Mouse (Mus musculus) MEL (cell line): ENCODE data around the gene Pdcd2l. TPM values are rescaled to one million over a fixed set of nuclear protein-coding genes. Genes with fewer than 3 reads are reported as not detected.

Experiments used
- DNase-seq: peaks from one replicate; pipeline ENCODE4 v3.0.0; 2011; ENCODE audit warnings: low read depth, low spot score
- H3K27ac ChIP-seq: 2 replicates; pipeline ENCODE4 v1.5.1; 2012; ENCODE audit warnings: low read depth, mild to moderate bottlenecking, control low read depth, low read length, moderate library complexity; ENCODE audit not compliant: control insufficient read depth
- H3K27me3 ChIP-seq, 2 experiments: fragments of 150-350 bp in 1 of 2; sonication (generic) in 1 of 2; 2 replicates each; pipeline ENCODE4 v1.6.1; 2012; ENCODE audit warnings: low read length in 2 of 2, mild to moderate bottlenecking in 2 of 2, improper control_type of control experiment in 1 of 2, moderate library complexity in 1 of 2; ENCODE audit not compliant: insufficient read depth in 2 of 2, control insufficient read depth in 1 of 2
- H3K36me3 ChIP-seq, 2 experiments: 2 replicates each; pipeline ENCODE4 v1.6.1; 2012 to 2014; ENCODE audit warnings: low read length in 2 of 2, improper control_type of control experiment in 1 of 2, inconsistent platforms in 1 of 2, mild to moderate bottlenecking in 1 of 2; ENCODE audit not compliant: insufficient read depth in 2 of 2, control insufficient read depth in 1 of 2
- H3K4me1 ChIP-seq, 2 experiments: fragments of 150-350 bp in 1 of 2; sonication (generic) in 1 of 2; 2 replicates each; pipeline ENCODE4 v1.6.1; 2012; ENCODE audit warnings: low read length in 2 of 2, improper control_type of control experiment in 1 of 2, mild to moderate bottlenecking in 1 of 2; ENCODE audit not compliant: insufficient read depth in 2 of 2, control insufficient read depth in 1 of 2
- H3K4me3 ChIP-seq, 2 experiments: fragments of 150-350 bp in 1 of 2; sonication (generic) in 1 of 2; 2 replicates each; pipeline ENCODE4 v1.5.1; 2012; ENCODE audit warnings: low read depth in 2 of 2, low read length in 2 of 2, mild to moderate bottlenecking in 2 of 2, moderate library complexity in 2 of 2, control low read depth in 1 of 2, improper control_type of control experiment in 1 of 2; ENCODE audit not compliant: control insufficient read depth in 1 of 2, insufficient read depth in 1 of 2
- H3K79me2 ChIP-seq: 2 replicates; pipeline ENCODE4 v1.6.1; 2012; ENCODE audit warnings: mild to moderate bottlenecking, low read length, moderate library complexity; ENCODE audit not compliant: control insufficient read depth, poor library complexity, insufficient read depth
- H3K9ac ChIP-seq: 2 replicates; pipeline ENCODE4 v1.6.1; 2012; ENCODE audit warnings: low read depth, mild to moderate bottlenecking, control low read depth, low read length, moderate library complexity; ENCODE audit not compliant: control insufficient read depth, poor library complexity, severe bottlenecking
- H3K9me3 ChIP-seq: fragments of 150-350 bp; sonication (generic); replicated peaks from 2 replicates; pipeline ENCODE4 v1.6.1; 2012; ENCODE audit warnings: mild to moderate bottlenecking, low read length, improper control_type of control experiment, moderate library complexity; ENCODE audit not compliant: insufficient read depth
- CTCF ChIP-seq, 3 experiments: IDR thresholded peaks in 2 of 3; conservative IDR thresholded peaks in 1 of 3; 2 replicates each; pipeline ENCODE4 v1.5.1; 2011 to 2012; ENCODE audit warnings: low read length in 3 of 3, low read depth in 2 of 3, mild to moderate bottlenecking in 2 of 3, improper control_type of control experiment in 1 of 3, inconsistent platforms in 1 of 3, mixed read lengths in 1 of 3, moderate library complexity in 1 of 3; ENCODE audit not compliant: control insufficient read depth in 1 of 3, insufficient read depth in 1 of 3, poor library complexity in 1 of 3, severe bottlenecking in 1 of 3
- ETS1 ChIP-seq: IDR thresholded peaks from 2 replicates; pipeline ENCODE4 v1.6.1; 2012; ENCODE audit warnings: low read depth, mild to moderate bottlenecking, inconsistent platforms, low read length, improper control_type of control experiment, moderate library complexity
- GABPA ChIP-seq: IDR thresholded peaks from 2 replicates; pipeline ENCODE4 v1.6.1; 2012; ENCODE audit warnings: low read depth, mild to moderate bottlenecking, inconsistent platforms, low read length, improper control_type of control experiment, moderate library complexity
- GATA1 ChIP-seq: IDR thresholded peaks from 2 replicates; pipeline ENCODE4 v1.6.1; 2011; ENCODE audit warnings: low read depth, low read length, improper control_type of control experiment
- HCFC1 ChIP-seq: IDR thresholded peaks from 2 replicates; pipeline ENCODE4 v1.6.1; 2012; ENCODE audit warnings: low read depth, mild to moderate bottlenecking, inconsistent platforms, low read length, improper control_type of control experiment, moderate library complexity
- JUND ChIP-seq: IDR thresholded peaks from 2 replicates; pipeline ENCODE4 v1.6.1; 2011; ENCODE audit warnings: low read depth, mild to moderate bottlenecking, improper control_type of control experiment, low read length
- KAT2A ChIP-seq: conservative IDR thresholded peaks from 2 replicates; pipeline ENCODE4 v1.6.1; 2012; ENCODE audit warnings: low read depth, low read length, improper control_type of control experiment, inconsistent platforms
- MAFK ChIP-seq: IDR thresholded peaks from 2 replicates; pipeline ENCODE4 v1.6.1; 2011; ENCODE audit warnings: low read depth, mild to moderate bottlenecking, low read length, improper control_type of control experiment, borderline replicate concordance
- MAX ChIP-seq: IDR thresholded peaks from 2 replicates; pipeline ENCODE4 v1.6.1; 2011; ENCODE audit warnings: low read length, improper control_type of control experiment
- MAZ ChIP-seq: IDR thresholded peaks from 2 replicates; pipeline ENCODE4 v1.6.1; 2012; ENCODE audit warnings: low read depth, mild to moderate bottlenecking, inconsistent platforms, low read length, improper control_type of control experiment
- MXI1 ChIP-seq: IDR thresholded peaks from 2 replicates; pipeline ENCODE4 v1.6.1; 2011; ENCODE audit warnings: mild to moderate bottlenecking, low read depth, low read length, improper control_type of control experiment
- MYC ChIP-seq: IDR thresholded peaks from 2 replicates; pipeline ENCODE4 v1.6.1; 2011; ENCODE audit warnings: low read depth, mild to moderate bottlenecking, low read length, improper control_type of control experiment, moderate library complexity
- POLR2A ChIP-seq, 2 experiments: IDR thresholded peaks; 2 replicates each; pipeline ENCODE4 v1.6.1; 2011 to 2012; ENCODE audit warnings: low read length in 2 of 2, mild to moderate bottlenecking in 2 of 2, control low read depth in 1 of 2, improper control_type of control experiment in 1 of 2, low read depth in 1 of 2, moderate library complexity in 1 of 2; ENCODE audit not compliant: control insufficient read depth in 1 of 2, insufficient read depth in 1 of 2, poor library complexity in 1 of 2
- POLR2AphosphoS2 ChIP-seq: IDR thresholded peaks from 2 replicates; pipeline ENCODE4 v1.6.1; 2011; ENCODE audit warnings: low read length, improper control_type of control experiment
- POLR2AphosphoS5 ChIP-seq: IDR thresholded peaks from 2 replicates; pipeline ENCODE4 v1.6.1; 2012; ENCODE audit warnings: low read depth, borderline replicate concordance, mild to moderate bottlenecking, inconsistent platforms, low read length, moderate library complexity, mixed read lengths
- RAD21 ChIP-seq: IDR thresholded peaks from 2 replicates; pipeline ENCODE4 v1.6.1; 2011; ENCODE audit warnings: mild to moderate bottlenecking, low read depth, low read length, improper control_type of control experiment
- RCOR1 ChIP-seq: IDR thresholded peaks from 2 replicates; pipeline ENCODE4 v1.6.1; 2012; ENCODE audit warnings: low read depth, mild to moderate bottlenecking, inconsistent platforms, low read length, improper control_type of control experiment
- SIN3A ChIP-seq: IDR thresholded peaks from 2 replicates; pipeline ENCODE4 v1.6.1; 2012; ENCODE audit warnings: low read length, improper control_type of control experiment, inconsistent platforms
- SMC3 ChIP-seq: IDR thresholded peaks from 2 replicates; pipeline ENCODE4 v1.6.1; 2011; ENCODE audit warnings: low read depth, low read length, improper control_type of control experiment
- TBP ChIP-seq: IDR thresholded peaks from 2 replicates; pipeline ENCODE4 v1.8.0; 2011; ENCODE audit warnings: low read depth, low read length, improper control_type of control experiment
- USF1 ChIP-seq: IDR thresholded peaks from 2 replicates; pipeline ENCODE4 v1.6.1; 2014; ENCODE audit warnings: low read depth, mild to moderate bottlenecking, inconsistent platforms, low read length, improper control_type of control experiment, moderate library complexity
- ZKSCAN1 ChIP-seq: IDR thresholded peaks from 2 replicates; pipeline ENCODE4 v1.6.1; 2012; ENCODE audit warnings: low read depth, mild to moderate bottlenecking, inconsistent platforms, low read length, improper control_type of control experiment, moderate library complexity
- ZMIZ1 ChIP-seq: IDR thresholded peaks from 2 replicates; pipeline ENCODE4 v1.6.1; 2012; ENCODE audit warnings: low read depth, mild to moderate bottlenecking, inconsistent platforms, low read length, improper control_type of control experiment, moderate library complexity
- ZNF384 ChIP-seq: IDR thresholded peaks from 2 replicates; pipeline ENCODE4 v1.6.1; 2012; ENCODE audit warnings: low read depth, mild to moderate bottlenecking, inconsistent platforms, low read length, improper control_type of control experiment
- polyA plus RNA-seq, 2 experiments: library from polyadenylated mRNA; stranded (reverse) in 1 of 2; unstranded in 1 of 2; fragments of >175 nt in 1 of 2; fragments of >200 nt in 1 of 2; gene quantifications; 2 replicates each; pipeline versions ENCODE4 v1.2.1 to v1.2.4; 2012; ENCODE audit warnings: low replicate concordance in 2 of 2, low read depth in 1 of 2; ENCODE audit not compliant: insufficient read length in 2 of 2, insufficient read depth in 1 of 2, missing spikeins in 1 of 2
- total RNA-seq: library from RNA; depleted of rRNA; stranded (reverse); fragments of 300-350 nt; gene quantifications from 2 replicates; pipeline ENCODE4 v1.2.3, GENCODE M21; 2012

The Pdcd2l gene
- total and polyA plus RNA-seq, 3 experiments, result 25.7 to 26.6 TPM; not detected in 1

GRCm38 (mm10) chr7:34224308-34224707, 27.8 kb upstream of the Pdcd2l start:
- no peak overlapping the region for H3K27ac ChIP-seq
- no peak overlapping the region for H3K4me3 ChIP-seq
- H3K9me3 ChIP-seq, result no peaks in the 10 kb centered on the region
- peaks cover 39% of the 10 kb centered on the region for H3K79me2 ChIP-seq
- DNase-seq, result no peak
- H3K4me1 ChIP-seq, result peaks cover 5 to 28% of the 10 kb centered on the region in 2 experiments; a peak in 3 of 4 replicates
- peaks cover 22 to 53% of the 10 kb centered on the region in 2 experiments for H3K36me3 ChIP-seq
- no peak overlapping the region for H3K9ac ChIP-seq
- TF ChIP-seq HCFC1 (no peak), TBP (no peak), GABPA (no peak), POLR2A (IDR thresholded peaks at IDR 0.05; ENCODE audit: control insufficient read depth in 1 of 2, insufficient read depth in 1 of 2, low read depth in 1 of 2, low read length in 2 of 2, poor library complexity in 1 of 2) (no peak), JUND (no peak), ETS1 (no peak), ZMIZ1 (no peak), POLR2AphosphoS5 (no peak), RAD21 (no peak), MAZ (no peak), MYC (no peak), USF1 (no peak), CTCF (IDR thresholded peaks at IDR 0.05 in 2 of 3, conservative IDR thresholded peaks at IDR 0.05 in 1 of 3; ENCODE audit: control insufficient read depth in 1 of 3, insufficient read depth in 1 of 3, low read depth in 2 of 3, low read length in 3 of 3, poor library complexity in 1 of 3, severe bottlenecking in 1 of 3) (no peak), RCOR1 (no peak), SIN3A (no peak), ZKSCAN1 (no peak), KAT2A (no peak)
- H3K27me3 ChIP-seq, result no peaks in the 10 kb centered on the region

GRCm38 (mm10) chr7:34222340-34222739, 25.9 kb upstream of the Pdcd2l start:
- TF ChIP-seq MAFK, result no peak
- TF ChIP-seq POLR2A (IDR thresholded peaks at IDR 0.05; ENCODE audit: control insufficient read depth in 1 of 2, insufficient read depth in 1 of 2, low read depth in 1 of 2, low read length in 2 of 2, poor library complexity in 1 of 2), result no peak
- no peak for TF ChIP-seq GATA1
- peak; percentile 56; the same call in 1 of the 2 replicates for TF ChIP-seq MYC
- TF ChIP-seq ZNF384, result no peak
- TF ChIP-seq MXI1, result peak; percentile 46; the same call in 1 of the 2 replicates
- TF ChIP-seq MAX, result peak; percentile 42; the same call in 1 of the 2 replicates
- peak; percentile 37 for TF ChIP-seq SMC3
- TF ChIP-seq CTCF (IDR thresholded peaks at IDR 0.05 in 2 of 3, conservative IDR thresholded peaks at IDR 0.05 in 1 of 3; ENCODE audit: control insufficient read depth in 1 of 3, insufficient read depth in 1 of 3, low read depth in 2 of 3, low read length in 3 of 3, poor library complexity in 1 of 3, severe bottlenecking in 1 of 3), result peak; percentile 34 to 60 (median 39); a peak in 5 of 6 replicates
- no peak for TF ChIP-seq POLR2AphosphoS2
- peak; percentile 5; the same call in 1 of the 2 replicates for TF ChIP-seq RAD21
- TF ChIP-seq SIN3A, result 0 out of 2 replicates have a peak, but pooled peaks have one; percentile 24
- Histone ChIP-seq H3K9me3 (no peaks in the 10 kb centered on the region), H3K4me3 (no peak overlapping the region), H3K27me3 (no peaks in the 10 kb centered on the region), H3K79me2 (peaks cover 20% of the 10 kb centered on the region), H3K9ac (no peak overlapping the region), H3K27ac (no peak overlapping the region), H3K36me3 (peaks cover 14 to 58% of the 10 kb centered on the region in 2 experiments), H3K4me1 (peaks cover 3 to 16% of the 10 kb centered on the region in 2 experiments; a peak in 3 of 4 replicates)
- DNase-seq, result peak; percentile 44
